Mouse (Mus musculus): Measurements from ENCODE around the gene Trio.
A peak's percentile ranks its signal among the peaks of the same experiment; 100 is the strongest.

Gene Trio

DNA sequence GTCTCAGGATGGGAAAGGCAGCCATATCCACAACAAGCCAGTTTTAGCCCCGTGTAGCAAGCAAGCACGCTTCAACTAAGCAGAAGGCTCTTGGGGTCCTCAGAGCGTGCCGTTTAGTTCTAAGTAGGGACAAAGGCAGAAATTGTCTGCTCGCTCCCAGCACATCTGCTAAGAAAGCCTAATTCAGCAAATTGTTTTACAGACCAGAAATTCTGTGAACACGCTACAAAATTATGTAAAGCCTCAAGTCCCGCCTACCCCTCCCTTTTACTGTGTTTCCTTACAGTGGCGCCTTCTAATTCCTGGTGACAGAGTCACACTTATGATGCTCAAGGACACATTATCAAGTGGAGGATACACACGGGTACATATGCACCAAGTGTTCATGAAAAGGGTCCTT, 80.1 kb downstream of the Trio start:
- no peak for DNase-seq (ENCODE audit: low spot score)

- no peak for DNase-seq (ENCODE audit: low spot score)
These were observed 80.8 kb downstream of the Trio start for GRCm38 (mm10) chr15:27944898-27945297.

- DNase-seq (ENCODE audit: low spot score) = peak; percentile 51
These were observed 82.0 kb downstream of the Trio start for GRCm38 (mm10) chr15:27943486-27944195.

GRCm38 (mm10) chr15:27942148-27942847, 83.3 kb downstream of the Trio start:
- no peak for DNase-seq (ENCODE audit: low spot score)

- DNase-seq (ENCODE audit: low spot score) = no peak
These were observed 84.2 kb downstream of the Trio start for GRCm38 (mm10) chr15:27941441-27941840.

GRCm38 (mm10) chr15:27941020-27941419, 84.6 kb downstream of the Trio start:
- DNase-seq (ENCODE audit: low spot score) = no peak

GRCm38 (mm10) chr15:27940032-27940431, 85.6 kb downstream of the Trio start:
- no peak for DNase-seq (ENCODE audit: low spot score)

DNA sequence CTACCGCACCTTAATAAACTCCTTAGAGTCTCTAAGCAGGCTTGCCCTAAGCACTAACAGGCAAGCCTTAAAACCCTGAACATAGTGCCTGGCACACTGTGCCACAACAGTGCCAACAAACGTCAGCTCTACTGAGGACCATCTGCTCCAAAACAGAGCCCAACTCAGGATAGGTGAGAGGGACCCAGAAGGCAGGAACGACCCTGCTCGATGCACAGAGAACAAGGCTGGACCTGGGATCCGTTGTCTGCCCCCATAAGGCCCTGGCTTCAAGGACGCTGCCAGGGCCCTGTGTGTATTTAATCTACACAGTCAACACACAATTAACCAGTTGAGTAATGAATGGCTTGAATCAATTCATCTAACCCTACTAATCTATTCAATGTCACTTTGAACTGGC, 86.8 kb downstream of the Trio start:
- no peak for DNase-seq (ENCODE audit: low spot score)

DNA sequence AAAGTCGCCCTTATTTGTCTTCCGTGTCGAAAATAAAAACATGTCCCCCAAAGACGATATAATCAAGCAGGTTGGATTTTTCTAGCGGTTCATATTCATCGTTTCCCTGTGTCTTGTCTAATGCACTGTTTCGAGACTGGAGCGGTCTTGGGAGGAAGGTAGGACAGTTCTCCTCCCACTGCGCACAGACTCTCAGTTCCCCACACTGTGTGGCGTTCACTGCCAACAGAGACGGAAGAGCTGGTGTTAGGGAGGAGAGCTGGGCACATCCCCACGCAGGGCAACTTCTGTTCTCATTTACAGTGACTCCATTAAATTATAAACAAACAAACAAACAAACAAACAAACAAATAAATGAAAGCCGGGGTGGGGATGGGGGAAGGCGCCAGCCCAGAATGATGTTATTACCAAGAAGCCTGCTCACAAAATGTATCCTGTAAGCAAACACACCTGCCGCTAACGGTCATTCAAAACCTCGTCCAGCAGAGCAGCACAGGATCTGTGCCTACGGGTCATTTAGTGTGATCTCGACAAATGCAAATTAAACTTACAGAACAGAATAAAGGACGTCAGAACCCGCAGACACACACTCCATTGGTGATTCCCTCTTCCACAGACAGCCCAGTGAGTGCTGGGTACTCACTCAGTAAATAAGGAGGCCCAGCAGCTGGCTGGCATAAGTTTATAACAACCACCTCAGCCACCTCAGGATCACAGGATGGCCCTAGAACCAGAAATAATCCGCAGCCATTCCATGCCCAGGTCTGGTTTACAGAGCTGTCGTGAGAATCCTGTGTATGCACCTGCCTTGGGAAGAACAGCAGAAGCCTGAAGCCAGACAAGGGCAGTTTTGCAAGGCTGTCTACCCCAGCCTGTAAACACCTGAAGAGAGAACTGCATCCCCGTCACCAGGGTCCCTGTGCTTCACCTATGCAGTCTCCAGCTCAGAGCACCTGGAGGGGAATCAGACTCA, 87.5 kb downstream of the Trio start:
- DNase-seq (ENCODE audit: low spot score) = no peak

GRCm38 (mm10) chr15:27937003-27937860, 88.4 kb downstream of the Trio start:
- DNase-seq (ENCODE audit: low spot score) = peak; percentile 93

DNA sequence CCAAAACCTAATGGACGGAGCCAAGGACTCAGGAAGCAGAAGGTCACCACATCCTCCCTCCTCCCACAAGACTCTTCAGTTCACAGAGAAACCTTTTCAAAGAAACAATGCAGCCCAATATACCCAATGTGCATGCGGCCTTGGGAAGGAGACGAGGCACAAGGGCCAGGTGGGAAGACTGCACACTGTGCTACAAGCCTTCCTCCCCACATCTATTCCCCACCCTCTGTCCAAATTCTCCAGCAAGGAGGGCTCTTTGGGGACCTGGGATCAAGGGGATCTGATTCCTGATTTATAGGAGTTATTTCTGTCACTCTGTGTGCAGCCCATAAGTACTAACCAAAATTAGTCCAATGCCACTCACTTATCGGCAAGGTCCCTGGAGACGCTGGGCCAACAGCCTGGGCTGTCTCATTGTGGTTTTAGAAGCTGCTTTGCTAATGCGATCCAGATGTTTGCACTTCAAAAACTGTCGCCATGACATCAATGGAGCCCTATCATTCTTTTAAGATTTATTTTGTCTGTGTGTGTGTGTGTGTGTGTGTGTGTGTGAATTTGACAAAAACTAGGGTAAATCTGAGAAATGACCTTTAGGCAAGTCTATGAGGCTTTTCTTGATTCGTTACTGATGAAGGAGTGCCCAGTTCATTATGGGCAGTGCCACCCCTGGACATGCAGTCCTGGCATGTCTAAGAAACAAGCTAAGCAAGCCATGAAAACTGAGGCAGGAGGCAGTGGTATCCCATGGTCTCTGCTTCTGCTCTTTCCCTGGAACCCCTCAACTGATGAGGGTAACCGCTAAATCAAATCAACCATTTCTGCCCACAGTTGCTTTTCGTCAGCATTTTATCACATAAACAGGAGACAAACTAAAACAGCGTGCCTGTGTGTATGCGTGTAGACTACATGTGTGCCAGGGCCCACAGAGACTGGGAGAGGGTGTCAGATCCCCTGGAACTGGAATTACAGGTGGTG, 89.6 kb downstream of the Trio start:
- peak; percentile 82 for DNase-seq (ENCODE audit: low spot score)

DNA sequence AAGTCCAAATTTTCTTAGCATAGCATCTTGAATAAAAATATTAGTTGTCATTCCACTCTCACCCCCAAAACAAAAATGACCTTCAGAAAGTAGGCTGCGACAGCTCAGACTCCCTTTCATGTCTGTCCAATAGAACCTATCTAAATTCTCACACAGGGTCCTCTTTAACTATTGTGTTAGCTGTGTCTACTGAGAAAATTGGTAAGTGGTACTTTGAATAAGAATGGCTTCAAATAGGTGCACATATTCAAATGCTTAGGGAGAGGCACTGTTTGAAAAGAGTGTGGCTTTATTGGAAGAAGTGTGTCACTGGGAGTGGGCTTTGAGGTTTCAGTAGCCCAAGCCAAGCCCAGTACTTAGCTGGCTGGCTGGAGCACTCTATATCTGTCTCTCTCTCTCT, 92.4 kb downstream of the Trio start:
- DNase-seq (ENCODE audit: low spot score) = no peak

- no peak for DNase-seq (ENCODE audit: low spot score)
These were observed 93.8 kb downstream of the Trio start for GRCm38 (mm10) chr15:27931891-27932290.

DNA sequence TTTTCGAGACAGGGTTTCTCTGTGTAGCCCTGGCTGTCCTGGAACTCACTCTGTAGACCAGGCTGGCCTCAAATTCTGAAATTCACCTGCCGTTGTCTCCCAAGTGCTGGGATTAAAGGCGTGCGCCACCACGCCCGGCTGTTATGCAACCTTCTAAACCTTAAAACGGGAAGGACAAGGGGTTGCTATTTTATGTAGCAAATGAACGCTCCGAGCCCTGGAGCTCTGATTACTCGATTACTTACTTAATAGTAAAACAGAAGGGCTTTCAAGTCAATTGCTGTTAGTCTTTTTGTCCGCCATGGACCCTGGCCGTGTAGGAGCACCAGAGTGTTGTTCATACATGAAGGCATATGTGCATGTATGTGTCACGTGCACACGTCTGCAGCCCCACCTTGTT, 94.2 kb downstream of the Trio start:
- no peak for DNase-seq (ENCODE audit: low spot score)

DNA sequence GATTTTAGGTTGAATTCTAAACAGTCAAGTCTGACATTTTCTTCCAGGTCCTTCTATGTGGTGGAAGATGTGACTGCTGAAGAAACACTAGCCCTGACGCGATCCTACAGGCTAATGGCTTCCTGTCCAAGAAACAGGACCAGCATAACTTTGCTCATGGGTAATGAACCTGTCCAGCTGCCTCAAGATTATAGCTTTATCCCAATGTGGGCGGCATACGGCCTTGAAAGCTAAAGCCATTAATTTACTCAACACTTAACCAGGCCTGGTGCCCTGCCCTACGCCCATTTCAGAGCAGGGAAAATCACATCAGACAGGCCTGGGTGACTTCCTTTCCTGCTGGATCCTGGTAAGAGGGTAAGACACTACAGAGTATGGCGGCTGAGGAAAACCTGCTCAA, 98.0 kb downstream of the Trio start:
- no peak for DNase-seq (ENCODE audit: low spot score)

DNA sequence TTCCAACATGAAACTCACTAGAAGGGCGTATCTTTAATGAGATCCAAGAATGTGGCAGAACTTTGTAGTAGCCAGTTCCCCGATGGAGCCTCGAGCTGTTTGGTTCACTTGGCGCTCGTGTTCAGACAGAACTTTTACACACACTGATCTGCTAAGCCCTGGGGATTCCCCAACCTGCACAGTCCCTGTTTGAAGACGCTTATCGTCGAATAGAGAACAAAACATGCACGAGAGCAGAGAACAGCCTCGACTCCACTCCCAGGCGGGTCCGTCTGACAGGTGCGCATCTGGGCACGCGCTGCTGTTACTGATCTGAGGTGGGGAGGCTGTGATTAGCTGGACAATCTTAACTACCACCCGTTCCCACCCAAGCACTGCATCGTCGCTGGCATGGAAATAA, 98.7 kb downstream of the Trio start:
- no peak for DNase-seq (ENCODE audit: low spot score)

DNA sequence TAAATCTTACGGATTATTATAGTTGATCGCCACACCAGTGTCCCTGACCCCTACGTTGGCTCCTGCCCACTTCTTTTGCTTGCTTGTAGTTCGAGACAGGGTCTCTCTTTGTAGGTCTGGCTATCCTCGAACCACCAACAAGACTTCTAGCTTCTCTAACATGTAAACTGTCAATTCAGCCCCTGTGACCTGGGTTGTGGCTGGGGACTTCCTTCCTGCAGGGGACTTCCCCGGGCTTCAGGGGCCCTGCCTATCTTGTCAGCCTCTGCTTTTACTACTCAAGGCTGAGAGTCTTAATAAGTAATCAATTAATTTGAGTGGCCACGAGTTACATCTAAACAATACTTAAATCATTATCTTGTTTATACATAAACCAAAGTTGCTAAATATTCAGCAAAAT, 99.2 kb downstream of the Trio start:
- DNase-seq (ENCODE audit: low spot score) = no peak

GRCm38 (mm10) chr15:27925865-27926264, 99.8 kb downstream of the Trio start:
- no peak for DNase-seq (ENCODE audit: low spot score)

DNA sequence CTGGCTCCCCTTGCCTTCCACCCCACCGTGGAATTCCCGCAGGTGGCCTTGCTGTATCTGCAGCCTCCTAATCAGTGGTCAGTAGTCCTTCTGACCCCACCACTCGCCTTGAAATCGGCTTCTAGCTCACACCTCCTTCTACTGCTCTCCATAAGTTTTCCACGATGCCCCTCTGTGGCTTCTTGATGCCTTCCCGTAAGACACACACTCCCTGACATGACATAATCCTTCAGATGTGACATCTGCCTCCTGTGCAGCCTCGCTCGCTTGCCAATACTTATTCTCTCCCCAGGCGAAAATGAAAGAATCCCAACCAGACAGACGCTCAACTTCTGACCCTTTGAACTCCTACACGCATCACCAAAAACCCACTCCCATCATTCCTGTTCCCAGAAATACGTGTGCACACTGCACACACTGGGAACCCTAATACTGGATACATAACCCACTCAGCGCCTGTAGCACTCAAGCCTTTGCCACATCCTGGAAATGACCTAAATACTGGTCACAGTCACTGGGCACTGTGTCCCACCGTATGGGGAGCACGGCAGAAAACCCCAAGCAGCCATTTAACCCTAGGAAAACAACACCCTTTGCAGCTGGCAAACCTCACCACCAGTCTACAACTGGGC, 100.5 kb downstream of the Trio start:
- DNase-seq (ENCODE audit: low spot score) = no peak

DNA sequence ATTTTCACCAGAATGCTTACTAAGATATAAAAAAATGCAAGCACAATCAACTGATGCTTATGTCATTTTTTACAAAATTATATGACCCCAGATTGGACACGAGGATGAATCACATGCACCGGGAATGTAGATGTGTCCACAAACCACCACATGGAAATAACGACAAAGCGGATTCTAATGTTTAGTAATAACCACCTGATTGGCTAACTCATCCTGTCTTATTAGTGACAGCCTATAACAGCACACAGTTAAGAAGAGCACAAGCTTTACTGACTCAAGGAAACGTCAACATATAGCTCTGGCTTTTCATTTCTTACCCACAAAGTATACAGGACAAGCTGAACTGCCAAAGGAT, 101.7 kb downstream of the Trio start:
- DNase-seq (ENCODE audit: low spot score) = no peak

Measured in embryo, embryonic 10 days (tissue).